Mouse (Mus musculus): Measurements from ENCODE around the gene Cdyl2. TPM values are rescaled to one million over a fixed set of nuclear protein-coding genes. Genes with fewer than 3 reads are reported as not detected.

Gene Cdyl2
- polyA plus RNA-seq, 1 experiment from 2014 or later = 11.7 TPM

- Histone ChIP-seq H3K4me3 (ENCODE audit: low read depth, low read length) (no peak overlapping the region), H3K36me3 (ENCODE audit: insufficient read depth, low read length) (no peaks in the 10 kb centered on the region), H3K9me3 (ENCODE audit: low read length) (no peaks in the 10 kb centered on the region), H3K4me1 (ENCODE audit: insufficient read depth, low read depth, low read length) (no peaks in the 10 kb centered on the region), H3K27me3 (replicated peaks; ENCODE audit: insufficient read depth, low read length) (no peaks in the 10 kb centered on the region), H3K4me2 (replicated peaks; ENCODE audit: low read depth, low read length) (no peak overlapping the region), H3K27ac (ENCODE audit: low read length) (no peak overlapping the region), H3K9ac (replicated peaks; ENCODE audit: low read depth) (no peak overlapping the region)
- WGBS = 97% methylated on average over 1 of the region's 1 CpGs
- no peak for TF ChIP-seq EP300 (IDR thresholded peaks at IDR 0.05)
- no peak for TF ChIP-seq CTCF (IDR thresholded peaks at IDR 0.05)
- ATAC-seq (no peak), DNase-seq (ENCODE audit: low spot score) (no peak)
These were observed 56.6 kb downstream of the Cdyl2 start for GRCm38 (mm10) chr8:116676174-116676573.

DNA sequence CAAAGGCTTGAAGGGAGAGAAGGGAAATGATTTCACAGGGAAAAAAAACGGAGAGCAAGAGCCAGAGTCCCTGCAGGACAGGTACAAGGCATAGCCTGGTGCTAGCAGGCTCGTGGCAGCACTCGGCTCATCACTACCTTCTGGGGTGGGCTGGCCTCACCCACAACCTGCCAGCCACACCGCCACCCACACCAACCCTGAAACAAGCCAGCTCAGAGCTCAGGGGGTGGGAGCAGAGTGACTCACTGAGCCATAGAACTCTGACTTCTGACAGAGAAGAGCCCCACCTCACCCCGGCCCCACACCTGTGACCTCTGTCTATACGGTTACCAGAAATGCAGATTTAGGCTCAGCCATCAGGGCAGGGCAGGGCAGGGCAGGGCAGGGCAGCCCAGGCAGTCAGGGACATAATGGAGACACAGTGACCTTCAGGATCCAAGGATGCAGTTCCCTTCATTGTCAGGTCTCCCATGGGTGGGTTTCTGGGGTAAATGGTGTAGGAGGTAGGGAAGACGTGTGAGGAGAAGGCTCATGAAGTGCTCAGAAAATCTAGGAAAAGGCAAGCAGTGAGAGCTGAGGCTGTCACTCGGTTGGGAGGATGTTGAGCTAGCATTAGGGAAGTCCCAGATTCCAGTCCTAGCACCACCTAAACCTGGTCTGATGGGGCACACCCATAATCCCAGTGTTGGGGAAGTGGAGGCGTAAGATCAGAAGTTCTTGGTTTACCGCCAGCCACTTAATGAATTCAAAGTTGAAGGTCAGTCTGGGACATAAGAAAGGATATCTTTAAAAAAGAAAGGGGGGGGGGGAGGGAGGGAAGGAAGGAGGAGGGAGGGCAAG is 58.6 kb downstream of the Cdyl2 start:
- TF ChIP-seq EP300 (IDR thresholded peaks at IDR 0.05) (no peak), CTCF (IDR thresholded peaks at IDR 0.05) (no peak)
- Histone ChIP-seq H3K9me3 (ENCODE audit: low read length) (no peaks in the 10 kb centered on the region), H3K27me3 (replicated peaks; ENCODE audit: insufficient read depth, low read length) (no peaks in the 10 kb centered on the region), H3K4me2 (replicated peaks; ENCODE audit: low read depth, low read length) (no peak overlapping the region), H3K4me1 (ENCODE audit: insufficient read depth, low read depth, low read length) (no peaks in the 10 kb centered on the region), H3K36me3 (ENCODE audit: insufficient read depth, low read length) (no peaks in the 10 kb centered on the region), H3K9ac (replicated peaks; ENCODE audit: low read depth) (no peak overlapping the region), H3K4me3 (ENCODE audit: low read depth, low read length) (no peak overlapping the region), H3K27ac (ENCODE audit: low read length) (no peak overlapping the region)
- DNase-seq (ENCODE audit: low spot score) = no peak
- WGBS = 67% methylated on average over 10 of the region's 10 CpGs
- no peak for ATAC-seq

- no peaks in the 10 kb centered on the region; the same call in 1 of the 2 replicates for H3K9me3 ChIP-seq (ENCODE audit: low read length)
- H3K4me3 ChIP-seq (ENCODE audit: low read depth, low read length) = no peak overlapping the region
- H3K27me3 ChIP-seq (replicated peaks; ENCODE audit: insufficient read depth, low read length) = no peaks in the 10 kb centered on the region
- DNase-seq (ENCODE audit: low spot score) (no peak), ATAC-seq (no peak)
- no peak overlapping the region for H3K9ac ChIP-seq (replicated peaks; ENCODE audit: low read depth)
- no peak overlapping the region for H3K4me2 ChIP-seq (replicated peaks; ENCODE audit: low read depth, low read length)
- no peaks in the 10 kb centered on the region for H3K4me1 ChIP-seq (ENCODE audit: insufficient read depth, low read depth, low read length)
- 79% methylated on average over 8 of the region's 8 CpGs for WGBS
- TF ChIP-seq CTCF (IDR thresholded peaks at IDR 0.05) (no peak), EP300 (IDR thresholded peaks at IDR 0.05) (no peak)
- H3K36me3 ChIP-seq (ENCODE audit: insufficient read depth, low read length) = no peaks in the 10 kb centered on the region
- H3K27ac ChIP-seq (ENCODE audit: low read length) = no peak overlapping the region
These were observed 59.3 kb downstream of the Cdyl2 start for GRCm38 (mm10) chr8:116673493-116673892.

DNA sequence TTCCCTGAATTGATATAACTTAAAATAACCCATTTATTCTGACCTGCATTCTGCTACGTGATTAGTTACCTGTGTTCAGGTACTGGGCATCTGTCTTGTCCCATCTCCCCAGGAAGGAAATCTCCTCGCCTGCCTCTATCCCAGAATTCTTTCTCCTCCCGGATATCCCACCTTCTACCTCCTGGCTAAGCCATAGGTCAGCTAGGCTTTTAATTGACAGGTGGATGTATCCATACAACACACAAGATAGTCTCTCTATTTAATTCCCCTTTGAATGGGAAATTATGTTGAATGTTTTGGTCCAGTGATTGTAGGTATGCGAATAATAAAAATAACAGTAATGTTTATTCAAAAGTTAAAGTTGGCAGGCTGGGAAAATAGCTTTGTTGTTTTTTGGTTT is 59.7 kb downstream of the Cdyl2 start:
- ATAC-seq = no peak
- Histone ChIP-seq H3K4me2 (replicated peaks; ENCODE audit: low read depth, low read length) (no peak overlapping the region), H3K9ac (replicated peaks; ENCODE audit: low read depth) (no peak overlapping the region), H3K27ac (ENCODE audit: low read length) (no peak overlapping the region), H3K36me3 (ENCODE audit: insufficient read depth, low read length) (no peaks in the 10 kb centered on the region), H3K9me3 (ENCODE audit: low read length) (no peaks in the 10 kb centered on the region; the same call in 1 of the 2 replicates), H3K27me3 (replicated peaks; ENCODE audit: insufficient read depth, low read length) (no peaks in the 10 kb centered on the region), H3K4me3 (ENCODE audit: low read depth, low read length) (no peak overlapping the region), H3K4me1 (ENCODE audit: insufficient read depth, low read depth, low read length) (no peaks in the 10 kb centered on the region)
- no peak for DNase-seq (ENCODE audit: low spot score)
- WGBS = 81% methylated on average over 4 of the region's 4 CpGs
- no peak for TF ChIP-seq CTCF (IDR thresholded peaks at IDR 0.05)
- TF ChIP-seq EP300 (IDR thresholded peaks at IDR 0.05) = no peak

DNA sequence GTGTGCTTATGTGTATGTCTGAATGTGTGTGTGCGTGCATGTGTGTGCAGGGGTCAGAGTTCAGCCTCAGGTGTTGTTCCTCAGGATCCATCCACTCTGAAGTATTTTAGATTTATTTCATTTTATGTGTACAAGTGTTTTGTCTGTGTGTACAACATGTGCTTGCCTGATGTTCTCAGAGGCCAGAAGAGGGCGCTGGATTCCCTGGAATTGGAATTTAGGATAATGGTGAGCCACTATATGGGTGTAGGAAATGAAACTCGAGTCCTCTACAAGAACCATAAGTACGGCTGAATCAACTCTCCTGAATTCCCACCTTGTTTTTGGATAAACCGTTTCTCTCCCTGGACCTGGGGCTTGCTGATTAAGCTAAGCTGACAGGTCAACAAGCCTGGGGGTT is 61.2 kb downstream of the Cdyl2 start:
- no peak overlapping the region for H3K4me2 ChIP-seq (replicated peaks; ENCODE audit: low read depth, low read length)
- no peak overlapping the region for H3K4me3 ChIP-seq (ENCODE audit: low read depth, low read length)
- H3K9ac ChIP-seq (replicated peaks; ENCODE audit: low read depth) = no peak overlapping the region
- WGBS = 54% methylated on average over 5 of the region's 5 CpGs
- H3K36me3 ChIP-seq (ENCODE audit: insufficient read depth, low read length) = no peaks in the 10 kb centered on the region
- TF ChIP-seq CTCF (IDR thresholded peaks at IDR 0.05) = peak; percentile 56
- no peak for TF ChIP-seq EP300 (IDR thresholded peaks at IDR 0.05)
- no peaks in the 10 kb centered on the region; the same call in 1 of the 2 replicates for H3K9me3 ChIP-seq (ENCODE audit: low read length)
- ATAC-seq (no peak), DNase-seq (ENCODE audit: low spot score) (no peak)
- no peaks in the 10 kb centered on the region for H3K4me1 ChIP-seq (ENCODE audit: insufficient read depth, low read depth, low read length)
- H3K27me3 ChIP-seq (replicated peaks; ENCODE audit: insufficient read depth, low read length) = no peaks in the 10 kb centered on the region
- no peak overlapping the region for H3K27ac ChIP-seq (ENCODE audit: low read length)

DNA sequence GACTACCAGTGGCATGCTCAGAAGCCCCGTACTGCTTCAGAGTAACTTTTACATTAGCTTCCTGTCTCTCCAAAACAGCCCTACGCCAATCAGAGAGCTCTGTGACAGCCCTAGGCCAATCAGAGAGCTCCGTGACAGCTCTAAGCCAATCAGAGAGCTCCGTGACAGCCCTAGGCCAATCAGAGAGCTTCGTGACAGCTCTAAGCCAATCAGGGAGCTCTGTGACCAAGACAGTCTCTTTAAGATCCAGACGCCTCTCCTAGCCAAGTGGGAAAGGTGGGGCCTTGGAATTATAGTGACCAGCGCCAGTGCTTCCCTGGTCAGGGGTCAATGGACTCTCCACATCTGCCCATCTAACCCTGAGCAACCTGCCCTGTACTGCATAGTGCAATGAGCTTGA is 62.2 kb downstream of the Cdyl2 start:
- WGBS = 85% methylated on average over 7 of the region's 7 CpGs
- H3K4me1 ChIP-seq (ENCODE audit: insufficient read depth, low read depth, low read length) = no peaks in the 10 kb centered on the region
- no peak for DNase-seq (ENCODE audit: low spot score)

More for the DNA sequence above, 62.2 kb downstream of the Cdyl2 start:
- TF ChIP-seq EP300 (IDR thresholded peaks at IDR 0.05) = no peak
- no peak for TF ChIP-seq CTCF (IDR thresholded peaks at IDR 0.05)
- H3K27me3 ChIP-seq (replicated peaks; ENCODE audit: insufficient read depth, low read length) = no peaks in the 10 kb centered on the region
- no peak overlapping the region for H3K4me2 ChIP-seq (replicated peaks; ENCODE audit: low read depth, low read length)
- no peak overlapping the region for H3K27ac ChIP-seq (ENCODE audit: low read length)
- H3K9ac ChIP-seq (replicated peaks; ENCODE audit: low read depth) = no peak overlapping the region
- H3K4me3 ChIP-seq (ENCODE audit: low read depth, low read length) = no peak overlapping the region
- ATAC-seq = no peak
- H3K36me3 ChIP-seq (ENCODE audit: insufficient read depth, low read length) = no peaks in the 10 kb centered on the region
- H3K9me3 ChIP-seq (ENCODE audit: low read length) = no peaks in the 10 kb centered on the region; the same call in 1 of the 2 replicates

Measured in lung, postnatal 0 days (tissue).